Mouse (Mus musculus): ENCODE measurements around the gene Ano1. TPM values are rescaled to one million over a fixed set of nuclear protein-coding genes. Genes with fewer than 3 reads are reported as not detected.

Ano1 gene
- polyA plus RNA-seq, 1 experiment from 2014 or later = 6.2 TPM

GRCm38 (mm10) chr7:144549904-144550566 is 201.7 kb downstream of the Ano1 start:
- H3K9ac ChIP-seq (ENCODE audit: low read depth, low read length) = no peak overlapping the region
- ATAC-seq (ENCODE audit: low FRiP score) = no peak
- WGBS = 90% methylated on average over 2 of the region's 2 CpGs
- H3K27me3 ChIP-seq (ENCODE audit: control insufficient read depth, insufficient read depth, low read length) = no peaks in the 10 kb centered on the region
- no peak for DNase-seq (ENCODE audit: low spot score)
- H3K36me3 ChIP-seq (ENCODE audit: control insufficient read depth, insufficient read depth, low read length) = no peaks in the 10 kb centered on the region
- H3K4me2 ChIP-seq (replicated peaks; ENCODE audit: low read depth, low read length) = no peak overlapping the region
- H3K4me1 ChIP-seq (replicated peaks; ENCODE audit: control insufficient read depth, insufficient read depth, low read length) = peaks cover 7% of the 10 kb centered on the region; the same call in 1 of the 2 replicates
- no peaks in the 10 kb centered on the region for H3K9me3 ChIP-seq (ENCODE audit: control insufficient read depth, low read length)
- no peak overlapping the region for H3K4me3 ChIP-seq (ENCODE audit: low read depth, low read length)
- H3K27ac ChIP-seq (ENCODE audit: low read depth, low read length) = no peak overlapping the region

GRCm38 (mm10) chr7:144545231-144545630 is 206.5 kb downstream of the Ano1 start:
- no peak overlapping the region for H3K27ac ChIP-seq (ENCODE audit: low read depth, low read length)
- no peak overlapping the region for H3K4me2 ChIP-seq (replicated peaks; ENCODE audit: low read depth, low read length)
- no peaks in the 10 kb centered on the region for H3K27me3 ChIP-seq (ENCODE audit: control insufficient read depth, insufficient read depth, low read length)
- no peaks in the 10 kb centered on the region for H3K4me1 ChIP-seq (replicated peaks; ENCODE audit: control insufficient read depth, insufficient read depth, low read length)
- H3K9ac ChIP-seq (ENCODE audit: low read depth, low read length) = no peak overlapping the region
- DNase-seq (ENCODE audit: low spot score) = no peak
- WGBS = 86% methylated on average over 3 of the region's 3 CpGs
- no peaks in the 10 kb centered on the region for H3K36me3 ChIP-seq (ENCODE audit: control insufficient read depth, insufficient read depth, low read length)
- no peak for ATAC-seq (ENCODE audit: low FRiP score)
- H3K4me3 ChIP-seq (ENCODE audit: low read depth, low read length) = no peak overlapping the region
- H3K9me3 ChIP-seq (ENCODE audit: control insufficient read depth, low read length) = no peaks in the 10 kb centered on the region

- DNase-seq (ENCODE audit: low spot score) (no peak), ATAC-seq (ENCODE audit: low FRiP score) (no peak)
- 94% methylated on average over 5 of the region's 5 CpGs for WGBS
- H3K27me3 ChIP-seq (ENCODE audit: control insufficient read depth, insufficient read depth, low read length) = no peaks in the 10 kb centered on the region
- H3K9ac ChIP-seq (ENCODE audit: low read depth, low read length) = no peak overlapping the region
- no peaks in the 10 kb centered on the region for H3K9me3 ChIP-seq (ENCODE audit: control insufficient read depth, low read length)
- H3K36me3 ChIP-seq (ENCODE audit: control insufficient read depth, insufficient read depth, low read length) = no peaks in the 10 kb centered on the region
- no peak overlapping the region for H3K4me3 ChIP-seq (ENCODE audit: low read depth, low read length)
- no peak overlapping the region for H3K4me2 ChIP-seq (replicated peaks; ENCODE audit: low read depth, low read length)
- H3K27ac ChIP-seq (ENCODE audit: low read depth, low read length) = no peak overlapping the region
- H3K4me1 ChIP-seq (replicated peaks; ENCODE audit: control insufficient read depth, insufficient read depth, low read length) = no peaks in the 10 kb centered on the region
Measured at GRCm38 (mm10) chr7:144541351-144541750, 210.4 kb downstream of the Ano1 start.

- no peaks in the 10 kb centered on the region for H3K4me1 ChIP-seq (replicated peaks; ENCODE audit: control insufficient read depth, insufficient read depth, low read length)
- H3K4me2 ChIP-seq (replicated peaks; ENCODE audit: low read depth, low read length) = no peak overlapping the region
- no peaks in the 10 kb centered on the region for H3K9me3 ChIP-seq (ENCODE audit: control insufficient read depth, low read length)
- no peaks in the 10 kb centered on the region for H3K27me3 ChIP-seq (ENCODE audit: control insufficient read depth, insufficient read depth, low read length)
- no peak overlapping the region for H3K4me3 ChIP-seq (ENCODE audit: low read depth, low read length)
- DNase-seq (ENCODE audit: low spot score) (no peak), ATAC-seq (ENCODE audit: low FRiP score) (no peak)
- H3K9ac ChIP-seq (ENCODE audit: low read depth, low read length) = no peak overlapping the region
- 84% methylated on average over 2 of the region's 2 CpGs for WGBS
- no peaks in the 10 kb centered on the region for H3K36me3 ChIP-seq (ENCODE audit: control insufficient read depth, insufficient read depth, low read length)
- H3K27ac ChIP-seq (ENCODE audit: low read depth, low read length) = no peak overlapping the region
Measured at GRCm38 (mm10) chr7:144539146-144539545, 212.6 kb downstream of the Ano1 start.

Other genes with a start within 250 kb of the Ano1 start
- 38.1 and 38.5 TPM in 2 replicates for gene Ppfia1, start 198.2 kb downstream of the Ano1 start, polyA plus RNA-seq (2014; fragmentation: Nextera tagmentation; extraction: Ambion mirVana)
- 8.3 and 8.6 TPM in 2 replicates for gene Fadd, start 169.5 kb downstream of the Ano1 start, polyA plus RNA-seq (2014; fragmentation: Nextera tagmentation; extraction: Ambion mirVana)
- 0.59 and 1.1 TPM in 2 replicates for gene Fgf3, start 86.1 kb upstream of the Ano1 start, polyA plus RNA-seq (2014; fragmentation: Nextera tagmentation; extraction: Ambion mirVana)
- gene Fgf4, start 95.4 kb upstream of the Ano1 start, polyA plus RNA-seq (2014; fragmentation: Nextera tagmentation; extraction: Ambion mirVana) = 0.04 TPM in 1 of 2 replicates, not detected in the other
- 60.2 and 68.2 TPM in 2 replicates for gene Fgf15, start 144.6 kb upstream of the Ano1 start, polyA plus RNA-seq (2014; fragmentation: Nextera tagmentation; extraction: Ambion mirVana)
- 27.3 and 28.9 TPM in 2 replicates for gene LTO1, start 163.1 kb upstream of the Ano1 start, polyA plus RNA-seq (2014; fragmentation: Nextera tagmentation; extraction: Ambion mirVana)
- 185 and 200 TPM in 2 replicates for gene Ccnd1, start 188.0 kb upstream of the Ano1 start, polyA plus RNA-seq (2014; fragmentation: Nextera tagmentation; extraction: Ambion mirVana)